Mouse (Mus musculus) Patski (cell line): Measurements from ENCODE around the gene Acrbp. TPM values are rescaled to one million over a fixed set of nuclear protein-coding genes. Genes with fewer than 3 reads are reported as not detected.
"Not testable (repeated sequence)": the region's sequence is repeated elsewhere in the genome, so short reads cannot be mapped to it uniquely, and the experiment has no call there.

Experiments used
- ATAC-seq: fragments of 100-300 bp; one replicate; pipeline ENCODE4 v1.8.0; 2021
- CTCF ChIA-PET: fragments of 350-600 bp; sonication (Branson Sonifier 250); formaldehyde crosslinking; loops from one replicate; lab custom pipeline; 2022; ENCODE audit warnings: inconsistent platforms; lab: Charles Lee
- POLR2A ChIA-PET: fragments of 350-600 bp; sonication (Branson Sonifier 250); formaldehyde crosslinking; loops from one replicate; lab custom pipeline; 2022; ENCODE audit warnings: antibody characterized with exemption, inconsistent platforms; lab: Charles Lee
- DNase-seq: peaks from one replicate; pipeline ENCODE4 v3.0.0-alpha.2; 2011; ENCODE audit warnings: low read depth, low spot score
- H3K27me3 ChIP-seq: fragments of 371-371 bp; one replicate; pipeline ENCODE4 v1.5.1; 2021
- CTCF ChIP-seq: fragments of 100-300 bp; IDR thresholded peaks from one replicate; pipeline ENCODE4 v1.5.1; 2021
- in situ Hi-C: fragments of 300-500 bp; cut with MboI; formaldehyde crosslinking; loops from 3 replicates; pipeline ENCODE4 v1.11.1; 2018; ENCODE audit warnings: low pct_unique_long_range_greater_than_20kb, mixed read lengths
- polyA plus RNA-seq: library from polyadenylated mRNA; unstranded; gene quantifications from one replicate; pipeline ENCODE4 v1.2.3, GENCODE M21; 2021

The Acrbp gene
- polyA plus RNA-seq: 9.7 TPM

- CTCF ChIA-PET: no interaction called here
- in situ Hi-C loops: no loop called here
- H3K27me3 ChIP-seq: no peaks in the 10 kb centered on the region
- no peak for TF ChIP-seq CTCF
- no peak for ATAC-seq
- DNase-seq: no peak
- POLR2A ChIA-PET: interaction anchor here (1.3 kb wide), 1 partner anchor 24 kb away, joined by 5 read pairs; no protein-coding TSS in a partner anchor
These were observed at the start of gene Acrbp for GRCm38 (mm10) chr6:125049678-125050077. TSS of gene Acrbp (plus strand) at chr6:125049689.

- in situ Hi-C loops: no loop called here
- no peak for TF ChIP-seq CTCF
- CTCF ChIA-PET: interaction anchor here (1.2 kb wide), 1 partner anchor 37 kb away, joined by 3 read pairs; no protein-coding TSS in a partner anchor
- no peaks in the 10 kb centered on the region for H3K27me3 ChIP-seq
- no peak for ATAC-seq
- POLR2A ChIA-PET: no interaction called here
- DNase-seq: no peak
These were observed 45.8 kb upstream of the Acrbp start for GRCm38 (mm10) chr6:125003706-125004105.

- ATAC-seq (no peak), DNase-seq (no peak)
- in situ Hi-C loops: no loop called here
- ChIA-PET POLR2A (no interaction called here), CTCF (interaction anchor here (1.0 to 2.1 kb wide), 3 partner anchors 9 to 101 kb away, joined by 3 to 7 read pairs (median 6); partner anchors contain the start of genes Mlf2 and Pianp)
- no peaks in the 10 kb centered on the region for H3K27me3 ChIP-seq
- no peak for TF ChIP-seq CTCF
These were observed 44.4 kb upstream of the Acrbp start for GRCm38 (mm10) chr6:125005086-125005485.

DNA sequence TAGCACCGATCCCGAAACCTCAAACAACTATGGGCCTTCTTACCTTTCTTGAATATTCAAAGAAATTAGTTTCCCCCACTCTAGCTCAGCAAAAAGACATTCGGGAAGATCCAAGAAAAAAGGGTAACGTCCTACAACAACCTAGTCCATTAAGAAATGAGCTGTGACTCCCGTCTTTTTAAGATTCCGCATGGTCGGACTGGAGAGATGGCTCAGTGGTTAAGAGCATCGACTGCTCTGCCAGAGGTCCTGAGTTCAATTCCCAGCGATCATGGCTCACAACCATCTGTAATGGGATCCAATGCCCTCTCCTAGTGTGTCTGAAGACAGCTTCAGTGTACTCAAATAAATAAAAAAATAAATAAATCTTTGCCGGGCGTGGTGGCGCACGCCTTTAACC, 41.4 kb upstream of the Acrbp start:
- ChIA-PET POLR2A (interaction anchor here (0.5 to 1.7 kb wide), 6 partner anchors 8 to 61 kb away, joined by 3 to 4 read pairs (median 3); partner anchors contain the start of gene Pianp), CTCF (interaction anchor here (0.9 to 2.4 kb wide), 8 partner anchors 13 to 148 kb away, joined by 3 to 8 read pairs (median 4); partner anchors contain the start of gene Mlf2)
- no peak for TF ChIP-seq CTCF
- no peaks in the 10 kb centered on the region for H3K27me3 ChIP-seq
- DNase-seq: no peak
- in situ Hi-C loops: no loop called here
- ATAC-seq: no peak

GRCm38 (mm10) chr6:125008586-125009128, 40.8 kb upstream of the Acrbp start:
- ChIA-PET POLR2A (interaction anchor here (0.5 to 1.7 kb wide), 6 partner anchors 9 to 62 kb away, joined by 3 to 4 read pairs (median 3); partner anchors contain the start of gene Pianp), CTCF (interaction anchor here (0.9 to 2.4 kb wide), 6 partner anchors 15 to 149 kb away, joined by 3 to 8 read pairs (median 5); partner anchors contain the start of gene Mlf2)
- no peak for TF ChIP-seq CTCF
- no peaks in the 10 kb centered on the region for H3K27me3 ChIP-seq
- peak; percentile 93 for DNase-seq
- in situ Hi-C loops: no loop called here
- peak; percentile 90 for ATAC-seq

- CTCF ChIA-PET: no interaction called here
- in situ Hi-C loops: no loop called here
- DNase-seq (no peak), ATAC-seq (no peak)
- POLR2A ChIA-PET: interaction anchor here (0.9 to 1.7 kb wide), 2 partner anchors 9 to 30 kb away, joined by 3 to 4 read pairs; no protein-coding TSS in a partner anchor
- TF ChIP-seq CTCF: no peak
- H3K27me3 ChIP-seq: no peaks in the 10 kb centered on the region
These were observed 40.5 kb upstream of the Acrbp start, which contains the start of gene Zfp384 for GRCm38 (mm10) chr6:125009129-125009180. TSS of gene Zfp384 (plus strand) at chr6:125009145.

GRCm38 (mm10) chr6:125009181-125010073, 40.1 kb upstream of the Acrbp start:
- no peak for TF ChIP-seq CTCF
- peak; percentile 22 for DNase-seq
- ChIA-PET POLR2A (interaction anchor here (0.6 to 1.7 kb wide), 3 partner anchors 25 to 146 kb away, joined by 3 to 4 read pairs (median 4); partner anchors contain the start of gene Gpr162), CTCF (no interaction called here)
- H3K27me3 ChIP-seq: no peaks in the 10 kb centered on the region
- ATAC-seq: peak; percentile 61
- in situ Hi-C loops: no loop called here

GRCm38 (mm10) chr6:125017682-125018081, 31.8 kb upstream of the Acrbp start:
- POLR2A ChIA-PET: no interaction called here
- no peak for TF ChIP-seq CTCF
- in situ Hi-C loops: no loop called here

DNA sequence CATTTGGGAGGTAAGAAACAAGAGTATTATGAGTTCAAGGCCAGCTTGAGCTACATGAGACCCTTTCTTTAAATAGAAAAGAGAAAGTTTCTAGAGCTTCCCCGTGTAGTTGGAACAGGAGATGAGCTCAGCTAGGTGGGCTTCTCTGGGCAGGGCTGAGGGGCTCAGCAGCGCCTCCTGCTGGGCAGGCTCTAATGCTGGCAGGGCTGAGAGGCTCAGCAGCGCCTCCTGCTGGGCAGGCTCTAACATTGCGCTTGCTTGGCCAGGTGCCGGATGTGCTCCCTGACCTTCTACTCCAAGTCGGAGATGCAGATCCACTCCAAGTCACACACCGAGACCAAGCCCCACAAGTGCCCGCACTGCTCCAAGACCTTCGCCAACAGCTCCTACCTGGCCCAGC, 19.0 kb upstream of the Acrbp start:
- in situ Hi-C loops: not testable (repeated sequence)

More at GRCm38 (mm10) chr6:125017682-125018081, 31.8 kb upstream of the Acrbp start:
- no peaks in the 10 kb centered on the region for H3K27me3 ChIP-seq
- ATAC-seq (no peak), DNase-seq (no peak)
- CTCF ChIA-PET: interaction anchor here (0.9 kb wide), 1 partner anchor 12 kb away, joined by 3 read pairs; no protein-coding TSS in a partner anchor

DNA sequence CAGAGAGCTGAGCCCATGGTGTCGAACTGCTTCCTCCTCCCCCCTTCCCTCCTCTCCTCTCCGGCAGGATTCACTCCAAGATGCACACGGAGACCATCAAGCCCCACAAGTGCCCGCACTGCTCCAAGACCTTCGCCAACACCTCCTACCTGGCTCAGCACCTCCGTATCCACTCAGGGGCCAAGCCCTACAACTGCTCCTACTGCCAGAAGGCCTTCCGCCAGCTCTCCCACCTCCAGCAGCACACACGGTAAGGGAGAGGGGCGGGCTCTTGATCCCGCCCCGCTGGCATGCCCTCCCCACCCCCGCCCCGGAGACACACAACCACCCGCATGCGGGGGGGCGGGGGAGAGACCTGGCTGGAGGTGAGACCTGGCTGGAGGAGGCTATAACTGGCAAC, 17.9 kb upstream of the Acrbp start:
- POLR2A ChIA-PET: no interaction called here
- ATAC-seq: no peak
- H3K27me3 ChIP-seq: no peaks in the 10 kb centered on the region
- no peak for TF ChIP-seq CTCF
- in situ Hi-C loops: no loop called here
- CTCF ChIA-PET: no interaction called here
- no peak for DNase-seq

More for the DNA sequence above, 19.0 kb upstream of the Acrbp start:
- not testable (repeated sequence) for DNase-seq, ATAC-seq, H3K27me3 ChIP-seq
- ChIA-PET CTCF (interaction anchor here (0.7 to 1.7 kb wide), 13 partner anchors 8 to 171 kb away, joined by 3 to 8 read pairs (median 3); partner anchors contain the start of gene Ing4), POLR2A (interaction anchor here (0.6 to 1.0 kb wide), 2 partner anchors 9 to 249 kb away, joined by 3 to 4 read pairs; no protein-coding TSS in a partner anchor)
- peak; percentile 100 for TF ChIP-seq CTCF
